Mouse (Mus musculus) T-cell, adult 66 days (primary cell): ENCODE results near the gene Skint7. TPM values are rescaled to one million over a fixed set of nuclear protein-coding genes. Genes with fewer than 3 reads are reported as not detected.

Source experiments
- total RNA-seq, 2 experiments: library from RNA; stranded (reverse); gene quantifications; 3 replicates in 1 of 2; 4 replicates in 1 of 2; pipeline ENCODE4 v1.2.4; 2023

Skint7 gene
- not detected for total RNA-seq

GRCm38 (mm10) chr4:111972623-111973022, at the start of gene Skint7:
Gene Skint7, plus strand, starts transcription at chr4:111972923.

GRCm38 (mm10) chr4:112005969-112006368, 33.2 kb downstream of the Skint7 start, which contains the start of gene Skint1:
Gene Skint1, plus strand, starts transcription at chr4:112006269.

Other genes starting within 250 kb of the Skint7 start
- under 1 TPM in 1 of 2 experiments, not detected in 1; 0.29 TPM for gene Slc5a9, start 70.0 kb upstream of the Skint7 start, total RNA-seq
- not detected for gene Skint8, start 53.5 kb upstream of the Skint7 start, total RNA-seq
- not detected for gene Skint1, start 33.3 kb downstream of the Skint7 start, total RNA-seq
- not detected for gene Skint4, start 99.1 kb downstream of the Skint7 start, total RNA-seq